Mouse (Mus musculus): ENCODE measurements around the gene Ly6f.
"Not testable (repeated sequence)": the region's sequence is repeated elsewhere in the genome, so short reads cannot be mapped to it uniquely, and the experiment has no call there.

The Ly6f gene

DNA sequence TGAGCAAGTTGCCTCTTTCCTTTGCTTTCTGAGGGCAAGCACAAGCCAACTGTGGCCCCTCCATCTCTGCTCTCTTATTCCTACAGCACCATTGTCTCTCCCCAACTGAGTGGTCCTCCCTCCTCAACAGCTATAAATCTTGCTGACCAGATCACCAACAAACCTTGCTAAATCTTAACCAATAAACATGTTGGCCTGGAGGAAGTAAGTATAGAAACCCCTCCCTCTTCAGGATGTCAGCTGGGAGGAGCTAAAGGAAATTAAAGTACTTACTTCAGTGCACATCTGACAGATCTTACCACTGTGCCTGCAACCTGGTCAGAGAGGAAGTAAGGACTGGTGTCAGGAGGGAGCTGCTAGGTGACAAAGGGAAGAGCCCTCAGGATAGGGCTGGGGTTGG, at the start of gene Ly6f:
Gene Ly6f (plus strand): TSS at position 301 of the 400 bp plus-strand sequence.
- DNase-seq (ENCODE audit: low spot score), result no peak

DNA sequence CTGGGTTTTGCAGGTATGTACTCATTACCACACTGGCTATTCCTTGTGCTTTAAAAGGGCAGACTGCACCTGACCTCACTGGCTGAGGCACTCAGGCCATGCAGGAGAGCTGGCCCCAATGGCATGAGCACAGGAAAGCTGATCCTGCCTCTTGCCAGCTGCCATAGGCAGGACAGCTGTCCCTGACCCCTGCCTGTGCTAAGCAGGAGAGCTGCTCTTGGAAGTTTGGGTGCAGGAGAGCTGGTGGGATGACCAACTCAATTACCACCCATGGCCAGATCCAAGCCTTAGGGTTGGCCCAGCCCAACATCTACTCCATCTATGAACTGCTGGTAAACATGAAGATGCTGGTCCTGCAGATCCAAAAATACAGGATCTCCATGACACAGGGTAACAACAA, 46.3 kb upstream of the Ly6f start:
- no peak for DNase-seq (ENCODE audit: low spot score)

DNA sequence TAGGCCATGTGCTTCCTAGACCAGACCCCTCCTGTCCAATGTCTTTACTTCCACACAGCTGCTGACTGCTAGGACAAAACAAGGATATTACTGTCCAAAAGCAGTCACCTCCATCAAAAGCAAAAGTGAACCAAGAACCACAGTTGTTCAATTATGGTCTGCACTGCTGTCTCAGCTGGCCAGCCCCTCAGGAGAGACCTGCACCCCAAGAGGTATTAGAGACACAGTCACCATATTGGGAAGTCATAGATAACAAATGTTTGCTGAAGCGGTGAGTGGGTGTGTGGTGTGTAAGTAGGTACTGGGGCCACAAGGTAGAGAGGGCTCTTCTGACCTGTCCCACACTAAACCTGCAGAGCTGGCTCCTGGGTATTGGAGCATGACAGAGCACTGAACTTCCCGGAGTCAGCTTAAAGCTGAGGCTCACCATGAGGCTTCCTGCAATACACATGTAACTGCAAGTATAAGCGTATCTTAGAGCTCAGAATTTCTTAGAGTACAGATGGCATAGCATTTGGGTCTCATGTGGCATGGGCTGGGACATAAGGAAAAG, 30.4 kb upstream of the Ly6f start:
- DNase-seq (ENCODE audit: low spot score), result no peak

DNA sequence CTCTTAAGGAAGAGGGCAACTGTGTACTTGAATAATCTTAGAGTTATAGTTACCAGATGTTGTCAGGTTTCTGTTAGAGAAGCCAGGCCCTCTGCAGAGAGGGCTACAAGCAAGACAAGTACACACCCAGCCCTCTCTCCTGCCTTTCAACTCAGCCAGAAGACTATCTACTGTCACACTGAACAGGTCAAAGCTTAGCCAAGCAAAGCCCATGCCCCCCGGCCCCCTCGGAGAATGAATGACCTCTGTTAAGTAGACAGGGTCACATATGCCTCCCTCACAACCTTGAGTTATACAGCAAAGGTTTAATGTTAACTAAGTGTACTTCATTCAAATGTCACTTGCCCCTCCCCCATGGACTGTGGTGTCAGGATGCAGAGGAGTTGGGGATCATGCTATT, 27.7 kb upstream of the Ly6f start:
- no peak for DNase-seq (ENCODE audit: low spot score)

DNA sequence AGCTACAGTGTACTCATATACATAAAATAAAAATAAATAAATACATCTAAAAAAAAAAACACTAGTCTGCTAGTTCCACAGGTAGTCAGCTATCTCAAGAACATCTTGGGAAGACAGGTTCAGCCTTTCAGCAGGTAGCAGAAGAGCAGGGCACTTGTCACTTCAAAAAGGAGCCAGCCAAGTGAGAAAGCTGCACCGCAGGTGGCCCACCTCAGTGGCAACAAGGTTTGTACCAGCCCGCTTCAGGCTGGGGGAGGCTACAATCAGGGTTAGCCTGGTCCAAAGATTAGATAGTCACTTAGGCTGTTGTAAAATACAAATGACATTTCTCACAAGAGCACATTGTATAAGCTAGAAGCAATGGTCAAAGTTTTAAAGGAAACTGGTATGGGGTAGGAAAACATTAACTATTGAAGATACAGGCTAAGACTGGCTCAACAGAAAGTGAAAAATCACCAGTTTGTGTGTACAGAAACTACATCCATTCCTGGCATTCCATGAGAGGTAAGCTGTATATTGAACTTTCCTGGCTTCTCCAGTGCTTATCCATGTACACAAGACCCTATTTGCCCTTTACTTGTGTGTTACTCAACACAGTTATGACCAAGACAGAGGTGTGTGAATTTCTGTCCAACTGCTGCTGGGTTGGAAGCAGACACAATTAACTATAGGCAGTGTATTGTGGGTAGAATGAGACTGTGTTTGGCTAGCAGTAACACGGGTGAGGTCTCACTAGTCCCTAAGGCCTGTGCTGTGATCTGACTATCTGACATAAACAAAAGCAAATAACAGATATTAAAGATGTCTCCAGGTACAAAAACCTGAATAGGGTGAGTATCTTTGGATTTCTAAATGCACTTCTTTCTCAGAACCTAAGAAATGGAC, 25.2 kb upstream of the Ly6f start:
- DNase-seq (ENCODE audit: low spot score), result no peak

DNA sequence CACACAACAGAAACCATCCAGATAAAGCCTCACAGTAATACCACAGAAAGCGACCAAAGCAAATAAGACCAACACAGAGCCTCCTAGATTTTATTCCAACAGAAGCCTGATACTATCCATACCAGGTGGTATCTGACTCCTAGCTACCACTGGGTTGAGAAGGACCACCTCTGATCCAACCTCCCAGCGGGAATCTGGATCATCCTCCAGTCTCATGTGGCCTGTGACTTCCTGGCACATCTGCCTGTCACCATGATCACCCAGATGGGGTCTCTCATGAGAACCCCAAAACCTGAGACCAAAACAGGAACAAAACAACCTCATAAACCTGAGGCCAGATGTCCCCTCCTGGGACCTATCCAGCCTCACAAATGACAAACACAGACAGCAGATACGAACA, 13.6 kb upstream of the Ly6f start:
- DNase-seq (ENCODE audit: low spot score), result no peak

DNA sequence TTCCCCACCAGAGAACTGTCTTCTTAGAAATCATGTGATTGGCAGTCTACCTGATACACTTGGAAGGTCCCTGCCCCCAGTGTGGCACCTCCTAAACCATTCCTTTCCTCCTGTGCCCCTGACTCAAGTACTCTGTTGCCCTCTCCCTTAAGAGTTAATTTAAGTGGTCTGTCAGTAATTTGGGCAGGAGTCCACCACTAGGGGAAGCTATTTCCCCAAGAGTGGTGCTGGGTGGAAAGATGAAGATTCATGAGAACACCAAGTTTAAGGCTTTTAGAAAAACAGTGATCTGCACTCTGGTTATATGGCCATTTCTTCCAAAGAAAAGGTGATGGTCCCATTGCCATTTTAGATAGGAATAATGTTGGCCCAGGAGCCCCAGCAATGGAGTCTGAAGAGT, 2.4 kb upstream of the Ly6f start:
- DNase-seq (ENCODE audit: low spot score), result no peak

DNA sequence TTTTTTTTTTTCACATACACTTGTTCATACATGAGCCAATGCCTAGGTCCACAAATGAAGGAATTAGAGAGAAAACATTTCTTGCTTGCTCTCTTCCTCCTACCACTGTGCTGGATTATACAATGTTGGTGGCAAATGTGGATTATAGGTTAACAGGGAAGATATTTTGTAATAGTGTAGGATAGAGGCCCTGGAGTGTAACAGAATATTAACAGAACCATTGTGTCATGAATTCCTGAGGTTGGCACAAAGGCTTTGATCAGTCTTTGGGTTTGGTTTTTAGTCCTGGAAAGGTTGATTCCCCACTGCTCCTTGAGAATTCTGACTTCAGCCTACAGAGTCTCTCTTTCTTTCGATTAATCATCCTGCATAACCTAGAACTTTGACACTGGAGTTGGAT, 1.6 kb upstream of the Ly6f start:
- no peak for DNase-seq (ENCODE audit: low spot score)

DNA sequence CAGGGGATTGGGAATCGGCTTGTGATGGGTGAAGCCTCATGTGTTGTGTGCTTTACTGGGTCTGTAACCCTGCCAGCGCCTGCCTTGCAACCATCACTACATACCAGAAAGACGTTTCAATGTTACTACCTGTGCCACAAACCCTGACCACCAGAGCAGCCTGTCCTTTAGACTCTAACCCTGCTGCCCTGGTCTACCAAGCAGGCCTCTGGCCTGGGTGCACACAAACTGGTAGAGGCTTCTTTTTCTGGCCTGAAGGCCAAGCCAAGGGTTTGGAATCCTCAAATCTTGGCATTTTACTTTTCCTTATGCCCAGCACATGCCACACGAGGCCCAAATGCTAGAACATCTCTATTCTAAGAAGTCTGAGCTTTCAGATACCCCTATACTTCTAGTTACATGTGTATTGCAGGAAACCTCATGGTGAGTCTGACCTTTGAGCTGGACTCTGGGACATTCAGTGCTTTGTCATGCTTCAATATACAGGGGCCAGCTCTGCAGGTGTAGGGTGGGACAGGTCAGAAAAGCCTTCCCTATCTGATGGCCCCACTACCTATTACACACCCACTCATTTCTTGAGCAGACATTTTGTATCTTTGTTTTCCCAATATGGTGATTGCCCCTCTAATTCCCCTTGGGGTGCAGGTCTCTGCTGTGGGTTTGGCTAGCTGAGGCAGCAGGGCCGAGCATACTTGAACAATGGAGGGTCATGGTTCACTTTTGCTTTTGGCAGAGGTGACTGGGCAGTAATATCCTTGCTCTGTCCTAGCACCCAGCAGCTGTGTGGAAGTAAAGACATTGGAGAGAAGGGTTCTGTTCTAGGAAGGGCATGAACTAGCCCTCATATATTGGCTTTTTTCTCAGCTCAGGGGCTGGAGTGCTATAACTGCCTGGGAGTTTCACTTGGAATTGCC, 952 bp downstream of the Ly6f start:
- DNase-seq (ENCODE audit: low spot score), result no peak

DNA sequence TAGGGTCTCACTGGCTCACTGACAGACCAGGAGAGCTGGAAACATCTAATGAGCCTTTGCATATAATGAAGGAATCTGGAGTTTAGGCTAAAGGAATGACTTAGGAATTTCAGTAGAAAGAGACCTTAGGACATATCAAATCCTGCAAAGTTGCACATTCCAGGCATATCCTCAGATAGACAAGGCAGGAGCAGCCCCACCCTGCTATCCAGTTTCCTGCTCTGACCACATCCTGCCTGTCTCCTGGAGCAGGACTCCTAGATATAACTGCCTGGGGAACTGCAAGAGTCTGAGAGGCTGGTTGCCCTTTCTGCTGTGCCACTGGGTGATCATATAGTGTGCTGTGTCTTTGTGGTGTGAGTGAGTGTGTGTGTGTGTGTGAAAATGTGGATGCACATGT, 1.9 kb downstream of the Ly6f start:
- no peak for DNase-seq (ENCODE audit: low spot score)

DNA sequence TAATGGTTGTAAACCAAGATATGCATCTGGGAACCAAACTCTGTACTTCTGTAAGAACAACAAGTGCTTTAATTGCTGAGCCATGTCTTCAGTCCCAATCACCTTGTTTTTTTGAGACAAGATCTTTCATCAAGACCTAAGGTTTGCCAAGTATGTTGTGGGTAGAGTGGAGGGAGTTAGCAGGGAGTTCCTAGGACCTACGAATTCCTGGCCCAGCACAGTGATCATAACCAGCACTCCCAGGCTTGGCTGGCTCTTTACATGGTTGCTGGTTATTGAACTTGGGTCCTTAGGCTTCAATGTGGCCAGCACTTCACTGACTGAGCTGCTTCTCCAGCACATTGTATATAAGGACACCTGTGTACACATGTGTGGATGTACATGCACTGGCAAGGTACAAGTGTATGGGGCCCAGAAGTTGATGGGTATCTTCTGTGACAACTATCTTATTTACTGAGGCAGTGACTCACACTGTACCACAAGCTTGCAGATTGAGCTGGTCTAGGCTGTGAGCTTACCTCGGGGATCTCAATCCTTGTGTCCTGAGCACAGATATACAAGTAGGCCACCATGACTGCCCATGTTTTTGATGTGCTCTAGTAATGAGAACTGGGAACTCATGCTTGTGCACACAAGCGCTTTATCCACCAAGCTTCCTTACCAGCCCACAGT, 2.6 kb downstream of the Ly6f start:
- no peak for DNase-seq (ENCODE audit: low spot score)

DNA sequence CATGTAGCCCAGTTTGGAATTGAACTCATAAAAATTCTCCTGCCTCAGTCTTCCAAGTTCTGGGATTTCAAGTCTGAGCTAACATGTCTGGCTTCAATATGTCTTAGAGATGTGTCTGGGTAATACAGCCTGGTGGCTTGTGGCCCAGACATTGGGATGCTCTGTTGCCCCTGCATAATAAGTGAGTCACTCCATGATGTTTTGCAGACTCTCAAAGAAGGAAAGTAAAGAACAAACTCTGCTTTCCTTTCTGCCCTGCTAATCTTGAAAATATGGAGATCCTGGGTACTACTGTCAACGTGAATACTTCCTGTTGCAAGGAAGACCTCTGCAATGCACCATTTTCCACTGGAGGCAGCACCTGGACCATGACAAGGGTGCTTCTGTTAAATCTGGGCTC, 3.2 kb downstream of the Ly6f start:
- no peak for DNase-seq (ENCODE audit: low spot score)

DNA sequence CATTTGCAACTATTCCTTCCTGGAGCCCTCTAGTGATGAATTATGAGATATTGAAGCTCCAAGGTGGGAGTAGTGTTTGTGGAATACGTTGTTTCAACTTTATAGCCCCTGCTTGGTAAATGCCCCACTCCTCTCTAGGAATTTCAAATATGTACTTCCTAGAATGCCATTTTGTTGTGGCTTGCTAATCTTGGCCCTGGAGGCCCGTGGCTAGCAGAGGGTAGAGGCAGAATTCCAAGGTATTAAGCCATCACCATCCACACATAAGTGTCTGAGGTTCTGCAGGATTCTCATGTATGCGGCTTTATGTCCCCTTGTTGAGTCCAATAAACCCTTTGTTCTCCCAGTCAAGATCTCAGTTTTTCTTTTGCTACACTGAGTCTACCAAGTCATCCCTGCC, 3.7 kb downstream of the Ly6f start:
- no peak for DNase-seq (ENCODE audit: low spot score)

DNA sequence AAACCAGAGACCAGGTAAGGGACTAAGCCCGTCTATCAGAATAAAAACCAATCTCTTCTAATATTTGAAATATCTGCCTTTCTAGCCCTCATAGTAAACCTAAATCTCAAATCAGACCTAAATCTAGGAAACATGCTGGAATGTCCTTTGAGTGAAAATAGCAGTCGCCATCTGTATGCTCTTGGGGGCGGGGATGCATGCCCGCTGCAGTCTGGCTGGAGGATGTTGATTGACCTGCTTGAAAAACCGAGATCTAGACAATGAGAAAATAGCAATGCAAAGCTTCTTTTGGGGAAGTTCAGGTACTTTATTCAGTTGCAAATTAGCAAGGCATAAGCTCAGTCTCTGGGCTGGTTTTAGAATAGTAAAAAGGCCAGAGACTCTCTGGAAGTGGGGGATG, 13.8 kb downstream of the Ly6f start:
- DNase-seq (ENCODE audit: low spot score), result not testable (repeated sequence)

DNA sequence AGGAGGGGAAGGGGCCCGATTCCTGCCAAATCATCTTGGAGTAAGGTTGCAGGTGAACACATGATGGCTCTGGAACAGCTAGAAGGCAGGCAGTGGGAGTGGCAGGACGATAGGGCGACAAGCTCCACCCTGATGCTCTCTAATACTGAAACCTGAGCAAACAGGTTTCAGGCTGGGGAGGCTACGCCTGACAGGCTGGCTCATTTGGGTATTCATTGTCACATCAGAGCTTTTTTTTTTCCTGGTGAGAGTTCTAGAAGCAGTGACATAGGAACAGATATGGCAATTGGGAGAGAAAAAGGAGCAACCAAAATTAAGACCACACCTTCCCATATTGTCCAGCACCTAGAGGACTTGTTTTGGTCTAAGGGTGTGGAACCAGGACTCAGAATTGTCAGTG, 18.3 kb downstream of the Ly6f start:
- DNase-seq (ENCODE audit: low spot score), result not testable (repeated sequence)

DNA sequence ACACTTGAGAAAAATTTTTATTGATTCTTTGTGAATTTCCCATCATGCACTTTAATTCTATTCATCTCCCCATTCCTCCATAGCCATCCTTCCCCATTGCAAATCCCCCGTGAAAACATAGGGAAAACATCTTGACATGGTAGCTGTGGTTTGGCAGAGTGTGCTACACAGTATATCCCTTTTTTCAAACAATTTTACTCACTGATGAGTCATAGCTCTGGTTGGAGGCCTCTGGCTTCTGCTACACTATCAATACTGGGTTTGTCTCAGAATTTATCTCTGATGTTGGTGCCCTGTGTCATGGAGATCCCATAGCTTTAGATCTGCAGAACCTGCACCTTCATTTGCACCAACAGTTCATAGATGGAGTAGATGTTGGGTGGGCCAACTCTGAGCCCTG, 24.2 kb downstream of the Ly6f start:
- DNase-seq (ENCODE audit: low spot score), result no peak

DNA sequence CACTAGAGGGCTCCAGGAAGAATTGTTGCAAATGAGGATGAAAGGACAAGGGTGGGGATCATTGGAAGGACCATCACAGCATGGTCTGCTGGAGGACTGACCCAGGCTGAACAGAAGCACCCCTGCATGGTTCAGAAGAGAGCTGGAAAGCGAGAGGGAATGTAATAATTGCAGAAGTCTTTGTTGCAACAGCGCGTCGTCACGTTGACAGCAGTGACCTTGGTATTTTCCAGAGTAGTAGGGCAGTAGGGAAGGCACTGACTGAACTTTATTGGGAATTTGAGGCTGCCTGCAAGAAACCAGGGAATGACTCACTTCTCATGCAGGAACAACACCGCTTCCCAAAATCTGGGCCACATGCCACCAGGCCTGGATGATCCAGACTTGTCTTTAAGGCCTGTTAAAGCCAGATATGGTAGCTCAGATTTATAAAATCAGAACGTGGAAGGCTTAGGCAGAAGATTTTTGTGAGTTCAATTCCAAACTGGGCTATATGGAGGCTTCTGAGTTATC, 25.7 kb downstream of the Ly6f start:
- no peak for DNase-seq (ENCODE audit: low spot score)

DNA sequence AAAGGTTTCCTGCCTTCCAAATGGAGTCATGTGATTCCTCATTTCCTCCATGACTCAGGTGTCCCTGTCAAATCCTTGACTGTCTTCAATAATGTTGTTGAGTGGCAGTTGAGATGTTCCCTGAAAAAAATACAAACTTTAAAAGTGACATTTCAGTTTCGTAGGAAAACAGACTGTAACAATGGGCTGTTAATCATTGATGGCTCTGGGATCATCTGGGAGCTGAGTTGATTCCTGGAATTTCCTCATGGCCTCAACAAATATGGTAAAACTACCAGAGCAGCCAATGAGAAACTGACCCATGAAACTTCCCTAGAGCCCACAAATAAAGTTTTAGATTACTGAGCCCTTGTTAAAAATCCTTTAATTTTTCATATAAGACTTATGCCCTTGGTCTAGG, 37.9 kb downstream of the Ly6f start:
- no peak for DNase-seq (ENCODE audit: low spot score)

DNA sequence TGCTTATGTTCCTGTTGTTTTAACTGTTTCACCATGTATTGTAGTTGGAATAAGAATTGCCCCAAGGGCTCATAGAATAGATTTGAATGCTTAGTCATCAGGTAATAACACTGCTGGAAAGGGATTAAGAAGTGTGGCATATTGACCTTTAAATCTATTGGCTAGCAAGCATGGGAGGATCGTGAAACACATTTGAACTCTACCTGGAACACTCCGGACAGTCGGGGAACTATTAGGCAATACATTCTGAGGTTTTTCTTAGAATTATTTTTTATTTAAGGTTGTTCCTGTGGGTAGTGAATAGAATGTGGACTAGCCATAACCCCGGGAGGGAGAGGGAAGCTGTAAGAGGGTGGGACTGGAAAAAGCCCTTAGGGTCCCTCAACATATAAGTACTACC, 41.0 kb downstream of the Ly6f start:
- no peak for DNase-seq (ENCODE audit: low spot score)

DNA sequence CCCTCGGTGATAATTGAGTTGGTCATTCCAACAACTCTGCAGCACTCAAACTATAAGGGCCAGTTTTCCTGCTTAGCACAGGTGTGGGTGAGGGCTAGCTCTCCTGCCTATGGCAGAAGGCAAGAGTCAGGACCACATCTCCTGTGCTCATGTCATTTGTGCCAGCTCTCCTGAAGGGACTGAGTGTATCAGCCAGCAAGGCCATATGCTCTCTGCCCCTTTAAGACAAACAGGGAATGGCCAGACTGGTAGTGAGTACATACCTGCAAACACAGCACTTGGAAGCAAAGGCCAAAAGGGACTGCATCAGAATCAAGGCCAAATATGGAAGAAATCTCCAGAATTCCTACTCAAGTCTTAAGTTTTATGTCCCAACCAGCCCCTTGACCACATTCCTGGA, 41.7 kb downstream of the Ly6f start:
- no peak for DNase-seq (ENCODE audit: low spot score)

DNA sequence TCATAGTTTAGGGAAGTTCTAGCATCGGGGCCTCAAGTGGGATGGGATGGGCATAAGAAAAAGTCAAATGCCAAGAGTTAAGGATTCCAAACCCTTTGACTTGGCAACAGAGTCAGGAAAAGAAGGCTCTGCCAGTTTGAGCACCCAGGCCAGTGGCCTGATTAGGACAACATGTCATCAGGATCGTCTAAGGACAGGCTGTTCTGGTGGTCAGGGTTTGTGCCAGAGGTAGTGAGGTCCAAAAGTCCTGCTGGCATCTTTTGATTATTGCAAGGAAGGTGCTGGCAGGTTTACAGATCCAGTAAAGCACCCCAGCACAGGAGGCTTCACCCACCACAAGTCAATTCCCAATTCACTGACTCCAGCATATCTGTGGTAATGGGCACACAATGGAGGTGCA, 46.2 kb downstream of the Ly6f start:
- no peak for DNase-seq (ENCODE audit: low spot score)

DNA sequence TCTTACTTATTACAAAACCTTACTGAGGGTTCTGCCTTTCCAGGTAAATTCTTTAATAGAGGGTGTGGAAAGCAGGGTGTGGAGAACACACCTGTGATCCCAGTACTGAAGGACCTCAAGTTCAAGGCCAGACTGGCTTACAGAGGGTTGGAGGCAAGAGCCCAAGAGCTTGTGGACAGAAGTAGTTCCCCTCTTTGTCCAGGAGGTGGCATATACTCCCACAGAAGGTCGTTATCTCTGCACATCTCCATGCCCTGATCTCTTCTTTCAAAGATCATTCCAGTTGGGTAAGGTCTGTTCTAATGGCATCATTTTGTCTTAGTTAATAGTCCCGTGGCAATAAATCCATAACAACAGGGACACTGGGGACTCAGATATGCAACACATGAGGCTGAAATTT, 49.0 kb downstream of the Ly6f start:
- DNase-seq (ENCODE audit: low spot score), result no peak

Measured in layer of hippocampus, adult 9-10 months (tissue).